Mouse (Mus musculus) liver, embryonic 12.5 days (tissue): Measurements from ENCODE around the gene Serpina3k. TPM values are rescaled to one million over a fixed set of nuclear protein-coding genes. Genes with fewer than 3 reads are reported as not detected.

Experiments used
- polyA plus RNA-seq: library from polyadenylated mRNA; unstranded; fragments of >200 nt; fragmentation: Nextera tagmentation; extraction: Ambion mirVana; gene quantifications from 2 replicates; pipeline ENCODE4 v1.2.1, GENCODE M21; 2016

The Serpina3k gene
- polyA plus RNA-seq, 1 experiment from 2014 or later: not detected

Other genes starting within 250 kb of the Serpina3k start
- gene Serpina5, start 237.4 kb upstream of the Serpina3k start, polyA plus RNA-seq: not detected in 2 replicates
- gene Serpina3a, start 225.8 kb upstream of the Serpina3k start, polyA plus RNA-seq: not detected in 2 replicates
- 0.10 TPM in 1 of 2 replicates, not detected in the other for gene Serpina3b, start 210.5 kb upstream of the Serpina3k start, polyA plus RNA-seq
- gene Serpina3c, start 184.6 kb upstream of the Serpina3k start, polyA plus RNA-seq: not detected in 2 replicates
- gene Serpina3f, start 123.9 kb upstream of the Serpina3k start, polyA plus RNA-seq: 0.06 and 0.20 TPM in 2 replicates
- gene Serpina3g, start 102.2 kb upstream of the Serpina3k start, polyA plus RNA-seq: 1.3 and 1.9 TPM in 2 replicates
- gene Serpina3i, start 75.4 kb upstream of the Serpina3k start, polyA plus RNA-seq: 0.10 and 0.15 TPM in 2 replicates
- not detected in 2 replicates for gene Serpina3j, start 23.9 kb upstream of the Serpina3k start, polyA plus RNA-seq
- gene Serpina3m, start within 50 bp of the Serpina3k start, polyA plus RNA-seq: 0.10 TPM in 1 of 2 replicates, not detected in the other
- not detected in 2 replicates for gene Serpina3n, start 68.2 kb downstream of the Serpina3k start, polyA plus RNA-seq
- gene Gsc, start 134.8 kb downstream of the Serpina3k start, polyA plus RNA-seq: 0.13 TPM in 1 of 2 replicates, not detected in the other